Mouse (Mus musculus): Measurements from ENCODE around the gene Chchd6.

The Chchd6 gene

DNA sequence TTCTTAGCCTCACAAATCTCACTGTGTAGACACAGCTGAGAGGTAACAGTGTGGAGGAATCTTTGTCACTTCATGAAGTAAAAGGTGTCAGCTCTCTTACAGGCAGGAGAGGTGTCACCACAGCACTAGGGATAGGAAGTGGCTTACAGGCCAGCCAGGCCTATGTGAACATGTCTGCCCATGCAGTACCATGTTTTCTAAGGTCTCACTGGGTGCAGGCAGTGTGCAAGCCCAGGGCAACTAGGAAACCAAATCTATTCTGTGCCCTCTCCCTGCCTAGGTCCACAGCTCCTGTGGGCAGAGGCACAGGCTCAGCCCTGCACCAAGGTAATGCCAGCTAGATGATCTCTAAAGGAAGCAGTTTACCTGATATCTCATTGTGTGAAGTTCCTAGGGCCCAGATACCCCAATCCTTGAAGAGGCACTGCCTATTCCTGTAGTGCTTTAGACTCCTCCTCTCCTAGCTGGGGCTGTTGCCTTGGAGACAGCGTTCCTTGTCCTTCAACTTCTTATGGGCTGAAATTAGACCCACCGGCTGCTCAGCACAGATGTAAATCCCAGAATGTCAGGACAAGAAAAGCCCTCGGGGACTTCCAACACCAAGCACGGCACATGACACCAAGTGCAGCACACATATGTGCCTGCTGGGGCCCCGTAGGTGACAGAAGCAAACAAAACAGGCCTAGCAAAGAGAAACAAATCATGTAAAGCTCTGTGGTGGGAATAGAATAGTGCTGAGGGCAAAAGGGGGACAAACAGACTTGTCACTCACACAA is 10.6 kb downstream of the Chchd6 start:
- DNase-seq, result no peak

DNA sequence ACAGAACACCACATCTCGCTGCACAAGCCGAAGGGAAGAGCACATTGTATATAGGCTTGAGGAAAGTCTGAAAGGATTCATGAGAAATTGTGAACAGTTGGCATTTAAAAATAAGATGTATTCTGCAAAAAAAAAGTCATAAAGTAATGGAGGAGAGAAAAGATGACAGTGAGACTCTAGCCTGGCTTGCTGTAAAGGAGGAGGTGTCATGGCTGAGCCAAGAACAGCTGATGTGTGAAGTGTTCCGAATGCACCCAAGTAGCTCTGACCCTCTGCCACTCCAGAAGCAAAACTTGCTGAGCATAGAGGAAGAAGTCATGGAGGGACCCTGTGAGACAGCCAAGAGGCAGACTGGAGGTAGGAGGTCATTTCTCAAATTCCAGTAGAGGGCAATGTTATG is 12.3 kb downstream of the Chchd6 start:
- no peak for DNase-seq

GRCm38 (mm10) chr6:89574641-89575040 is 20.8 kb downstream of the Chchd6 start:
- DNase-seq, result no peak

GRCm38 (mm10) chr6:89573768-89574167 is 21.7 kb downstream of the Chchd6 start:
- DNase-seq, result no peak

DNA sequence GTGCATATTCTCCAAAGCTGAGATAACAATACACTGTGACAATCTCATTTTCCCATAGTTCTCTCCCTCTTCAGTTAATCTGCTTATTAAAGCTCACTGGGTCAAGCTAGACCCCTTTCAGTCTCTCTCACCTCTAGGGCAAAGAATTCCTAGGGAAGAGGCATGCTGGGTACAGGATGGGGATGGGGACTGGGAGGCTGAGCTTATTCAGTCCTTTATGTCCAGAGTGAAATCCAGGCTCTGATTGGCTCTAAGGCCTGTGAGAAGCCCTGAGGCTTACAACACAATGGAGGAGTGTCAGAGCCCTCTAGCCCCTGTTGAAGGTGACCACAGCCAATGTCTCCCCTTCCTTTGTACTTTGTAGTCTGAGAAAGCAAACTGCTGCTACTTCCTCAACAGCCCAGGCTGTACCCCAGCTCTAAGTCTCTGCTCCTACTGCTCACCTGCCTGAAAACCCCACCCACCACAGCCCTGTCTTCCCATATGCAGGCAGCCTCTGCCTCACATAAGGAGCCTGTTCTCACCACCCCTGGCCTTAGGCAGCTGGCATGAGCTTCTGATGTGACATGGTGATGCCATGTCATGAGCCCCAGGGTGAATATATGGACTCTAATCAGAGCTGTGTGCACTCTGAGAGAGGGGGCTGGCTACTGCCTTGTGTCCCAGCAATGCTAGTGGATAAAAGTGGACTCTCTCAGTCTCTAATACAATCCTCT is 22.4 kb downstream of the Chchd6 start:
- no peak for DNase-seq

DNA sequence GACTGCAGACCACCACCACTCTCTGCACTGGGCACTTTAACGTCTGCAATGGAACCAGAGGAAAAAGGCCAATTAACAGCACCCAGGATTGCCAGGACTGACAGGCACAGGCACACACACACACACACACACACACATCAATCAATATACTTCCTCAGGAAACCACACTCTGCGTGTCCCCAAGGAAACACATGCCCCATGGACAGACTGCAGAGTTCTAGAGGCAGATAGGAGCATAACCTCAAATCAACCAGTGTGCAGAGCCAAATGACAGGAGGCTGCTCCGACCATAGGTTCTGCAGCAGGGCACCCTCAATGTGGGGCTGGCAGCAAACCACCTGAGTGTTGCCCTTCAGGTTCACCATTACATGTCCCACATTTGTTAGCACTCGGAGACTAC is 26.1 kb downstream of the Chchd6 start:
- no peak for DNase-seq

- no peak for DNase-seq
Observed at GRCm38 (mm10) chr6:89566740-89567139, 28.7 kb downstream of the Chchd6 start.

DNA sequence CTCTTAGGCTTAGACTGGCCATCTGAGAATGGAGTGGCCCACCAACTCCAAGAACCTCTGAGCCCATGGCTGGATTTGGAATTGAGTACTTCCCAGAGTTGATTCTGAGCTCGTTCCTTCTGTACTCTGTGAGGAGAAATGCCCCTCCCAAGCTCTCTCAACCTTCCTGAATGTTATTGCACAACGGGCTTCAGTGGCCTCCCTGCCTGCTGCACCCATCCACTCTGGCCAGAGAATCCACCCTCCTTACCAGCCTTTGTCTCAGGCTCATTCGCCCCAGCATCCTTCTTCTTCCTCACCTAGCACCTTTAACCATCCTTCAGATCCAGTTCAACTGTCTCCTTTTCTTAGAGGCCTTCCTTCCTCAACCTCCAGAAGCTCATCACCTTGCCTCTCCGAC is 32.1 kb downstream of the Chchd6 start:
- no peak for DNase-seq

DNA sequence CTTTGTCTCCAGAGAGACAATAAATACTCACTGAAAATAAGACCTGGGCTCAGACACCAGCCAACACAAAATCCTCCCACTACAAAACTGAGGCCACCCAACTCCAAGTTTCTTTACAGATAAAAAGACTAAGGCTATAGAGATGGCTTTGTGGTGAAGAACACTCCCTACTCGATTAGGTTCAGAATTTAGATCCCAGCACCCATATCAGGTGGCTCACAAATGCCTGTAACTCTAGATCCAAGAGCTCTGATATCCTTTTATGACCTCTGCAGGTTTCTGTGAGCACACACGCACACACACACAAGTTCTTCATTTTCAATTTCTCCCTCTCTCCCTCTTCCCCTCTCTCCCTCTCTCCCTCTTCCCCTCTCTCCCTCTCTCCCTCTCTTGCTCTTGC is 34.6 kb downstream of the Chchd6 start:
- DNase-seq, result no peak

DNA sequence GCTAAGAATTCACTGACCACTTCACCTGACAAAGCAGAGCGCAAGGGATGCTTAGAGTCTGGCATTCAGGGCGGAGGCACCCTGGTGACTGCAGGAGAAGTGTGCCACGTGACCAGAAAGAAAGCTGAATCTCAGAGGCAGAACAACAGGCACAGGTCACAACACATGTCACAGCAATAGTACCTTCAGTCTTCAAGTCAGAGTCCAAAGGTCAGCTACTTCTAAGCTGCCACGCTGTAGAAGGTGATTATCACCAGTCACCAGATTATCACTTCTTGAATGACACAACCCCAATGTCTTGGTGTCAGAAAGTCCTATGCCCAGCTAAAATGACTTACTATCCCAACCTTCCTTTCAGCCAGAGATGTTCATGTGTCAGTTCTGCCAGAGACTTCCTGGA is 37.8 kb downstream of the Chchd6 start:
- DNase-seq, result no peak

DNA sequence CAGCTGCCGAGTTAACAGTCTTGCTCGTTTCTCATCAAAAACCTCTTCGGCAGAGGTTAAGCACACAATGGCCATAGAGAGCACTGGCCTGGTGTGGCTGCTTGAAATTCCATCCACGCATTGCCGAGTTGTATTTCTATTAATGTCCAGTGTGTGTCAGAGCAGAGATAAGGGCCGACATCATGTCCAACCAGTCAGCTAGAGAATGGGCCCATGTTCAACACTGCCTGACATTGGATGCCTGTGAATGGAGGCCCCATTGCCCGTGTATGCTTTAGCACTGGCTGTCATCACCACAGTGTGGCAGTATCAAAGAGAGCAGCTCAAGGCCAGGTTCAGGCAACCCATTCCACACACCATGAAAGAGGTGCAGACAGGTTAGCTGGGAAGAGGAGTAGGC is 38.9 kb downstream of the Chchd6 start:
- DNase-seq, result no peak

DNA sequence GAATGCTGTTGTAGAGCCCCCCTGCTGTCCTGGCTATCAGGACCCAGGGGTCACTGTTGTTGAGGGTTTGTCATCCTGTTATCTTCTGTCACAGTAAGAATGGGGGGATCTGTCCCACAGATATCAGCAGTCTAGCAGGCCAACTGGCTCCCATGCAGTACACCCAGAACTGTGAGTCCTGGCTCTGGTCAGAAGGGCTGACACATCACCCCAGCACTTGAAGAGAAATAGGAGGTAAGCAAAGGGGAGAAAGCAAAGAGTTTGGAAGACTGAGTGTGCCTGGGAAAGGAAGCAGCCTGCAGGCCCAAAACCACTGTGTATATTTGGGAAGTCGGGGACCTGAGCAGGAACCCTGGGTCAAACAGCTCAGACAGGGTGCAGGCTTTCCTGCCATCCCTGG is 39.5 kb downstream of the Chchd6 start:
- DNase-seq, result no peak

GRCm38 (mm10) chr6:89554029-89554428 is 41.4 kb downstream of the Chchd6 start:
- no peak for DNase-seq

GRCm38 (mm10) chr6:89553012-89553704 is 42.3 kb downstream of the Chchd6 start:
- DNase-seq, result peak; percentile 78

DNA sequence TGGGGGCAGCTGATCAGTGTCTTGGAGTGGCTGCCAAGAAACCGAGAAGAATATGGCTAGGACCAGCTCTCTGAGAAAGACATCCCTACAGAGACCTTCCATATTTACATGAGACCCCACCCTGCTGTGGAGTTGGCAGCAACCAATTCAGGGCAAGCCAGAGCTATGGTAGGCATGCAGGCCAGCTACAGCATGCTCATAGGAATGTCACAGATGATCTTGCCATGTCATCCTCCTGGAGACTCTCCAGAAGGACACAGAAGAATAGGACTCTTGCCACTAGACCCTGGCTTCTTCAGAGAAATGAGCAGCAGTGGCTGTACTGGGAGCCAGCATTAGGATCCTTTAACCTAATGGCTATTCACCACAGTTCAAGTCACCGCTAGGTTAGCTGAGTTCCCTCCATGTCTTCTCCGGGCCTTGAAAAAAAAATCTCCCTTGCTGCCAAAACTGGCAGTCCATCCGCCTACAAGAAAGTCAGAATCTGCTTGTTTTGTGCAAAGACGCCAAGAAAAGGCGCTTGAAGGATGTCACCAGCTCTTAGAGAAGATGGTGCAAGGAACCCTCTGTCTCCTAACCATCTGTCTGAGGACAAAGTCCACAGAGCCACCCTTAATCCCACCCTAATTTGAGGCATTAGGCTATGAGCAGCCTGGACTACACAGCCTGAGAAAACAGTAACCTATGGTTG is 43.0 kb downstream of the Chchd6 start:
- peak; percentile 42 for DNase-seq

GRCm38 (mm10) chr6:89549157-89549556 is 46.3 kb downstream of the Chchd6 start:
- DNase-seq, result no peak

DNA sequence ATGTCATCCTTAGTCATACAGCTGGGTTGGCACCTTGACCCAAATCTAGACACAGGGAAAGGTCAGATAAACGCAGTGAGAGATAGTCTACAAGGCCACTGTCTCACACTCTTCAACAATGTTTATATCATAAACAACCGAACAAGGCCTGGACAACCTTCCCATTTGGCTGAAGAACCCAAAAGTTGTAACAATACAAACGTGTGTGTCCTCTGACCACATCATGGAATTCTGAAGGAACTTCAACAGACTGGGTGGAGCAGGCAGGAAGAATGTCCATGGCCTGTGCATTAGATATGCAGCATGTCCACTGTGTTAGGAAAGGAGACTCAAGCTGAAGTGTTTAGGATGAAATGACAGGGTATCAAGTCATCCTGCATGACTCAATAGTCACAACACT is 47.5 kb downstream of the Chchd6 start:
- DNase-seq, result no peak

DNA sequence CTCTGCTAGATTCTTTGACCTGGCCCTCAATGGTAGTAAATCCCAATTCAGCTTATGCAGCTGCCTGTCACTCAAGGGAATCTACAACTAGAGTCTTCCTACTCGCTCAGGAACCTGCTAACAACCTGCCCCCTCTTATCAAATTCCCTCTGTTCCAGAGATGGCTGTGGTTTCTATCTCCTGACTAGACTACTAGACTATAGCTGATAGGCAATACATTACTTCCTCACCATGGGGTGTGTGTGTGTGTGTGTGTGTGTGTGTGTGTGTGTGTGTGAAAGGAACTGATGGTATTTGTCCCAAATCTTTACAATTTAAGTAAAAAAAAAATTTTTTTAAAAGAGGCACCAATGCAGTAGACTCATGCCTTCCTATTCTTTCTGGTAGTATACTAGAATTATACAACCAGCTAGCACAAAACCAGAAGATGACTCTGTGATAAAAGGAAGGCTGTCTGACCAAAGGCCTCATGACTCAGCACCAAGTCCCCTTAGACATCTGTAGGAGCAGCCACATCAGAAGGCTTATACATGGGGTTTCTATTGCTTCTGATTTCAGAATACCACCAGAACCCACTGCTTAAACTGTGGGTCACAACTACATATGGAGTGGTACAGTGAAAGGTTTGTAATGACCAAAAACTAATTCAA is 57.2 kb downstream of the Chchd6 start:
- DNase-seq, result no peak

DNA sequence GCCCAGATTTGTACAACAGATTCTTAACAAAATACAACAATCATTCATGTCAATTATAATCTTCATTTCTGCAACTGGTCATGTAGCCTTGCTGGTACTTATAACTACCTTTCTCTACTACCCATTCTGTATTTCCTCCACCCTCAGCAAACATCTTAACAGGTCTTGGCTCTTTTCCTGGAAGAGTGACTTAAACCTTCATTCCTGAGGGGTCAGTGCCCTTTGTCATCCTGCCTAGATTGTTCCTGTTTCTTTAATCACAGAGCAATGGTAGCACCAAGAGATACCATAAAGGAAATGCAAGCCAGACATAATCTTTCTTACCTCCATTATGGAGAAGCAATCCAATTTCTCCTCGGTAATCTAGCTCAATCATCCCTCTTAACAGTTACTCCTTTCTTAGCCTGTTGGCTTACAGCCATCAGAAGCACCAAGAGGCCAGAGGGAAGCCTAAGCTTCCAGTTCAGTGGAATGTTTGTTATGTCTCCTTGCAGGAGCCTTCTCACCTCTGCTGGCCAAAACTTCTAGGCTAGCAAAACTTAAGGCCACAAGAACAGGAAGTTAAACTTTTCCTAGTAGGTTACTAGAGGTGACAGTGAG is 59.7 kb downstream of the Chchd6 start:
- DNase-seq, result no peak

DNA sequence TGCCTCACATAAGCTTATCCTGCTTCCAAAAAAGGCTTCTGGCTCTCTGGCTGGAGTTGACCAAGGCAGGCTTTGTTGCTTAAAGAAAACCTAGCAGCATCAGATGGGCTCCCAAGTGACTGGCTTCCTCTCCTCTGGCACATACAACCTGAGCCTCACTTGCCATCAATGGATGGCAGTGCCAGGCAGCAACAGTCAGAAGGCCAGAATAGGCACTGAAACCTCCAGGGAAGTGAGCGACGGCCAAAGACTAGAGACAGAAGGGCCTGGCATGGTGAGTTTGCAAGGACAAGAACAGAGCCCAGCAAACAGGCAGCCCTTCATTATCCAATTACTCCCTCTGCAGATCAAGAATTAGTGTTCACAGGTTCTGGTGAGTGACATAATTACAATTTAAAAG is 70.7 kb downstream of the Chchd6 start:
- peak; percentile 76 for DNase-seq

GRCm38 (mm10) chr6:89510154-89510553 is 85.3 kb downstream of the Chchd6 start:
- no peak for DNase-seq

GRCm38 (mm10) chr6:89508725-89509124 is 86.7 kb downstream of the Chchd6 start:
- no peak for DNase-seq
